Mouse (Mus musculus) olfactory bulb, adult 2 months (tissue): ENCODE results near the gene 1700056E22Rik.

Experiments
- CTCF ChIP-seq: fragments of 200-500 bp; IDR thresholded peaks from 2 replicates; pipeline ENCODE4 v1.5.1; 2012; ENCODE audit warnings: low read depth, mild to moderate bottlenecking, low read length, moderate library complexity; ENCODE audit not compliant: insufficient read depth
- POLR2A ChIP-seq: fragments of 200-500 bp; IDR thresholded peaks from 2 replicates; pipeline ENCODE4 v1.6.1; 2012; ENCODE audit warnings: mild to moderate bottlenecking, low read depth, low read length, moderate library complexity; ENCODE audit not compliant: insufficient read depth

DNA sequence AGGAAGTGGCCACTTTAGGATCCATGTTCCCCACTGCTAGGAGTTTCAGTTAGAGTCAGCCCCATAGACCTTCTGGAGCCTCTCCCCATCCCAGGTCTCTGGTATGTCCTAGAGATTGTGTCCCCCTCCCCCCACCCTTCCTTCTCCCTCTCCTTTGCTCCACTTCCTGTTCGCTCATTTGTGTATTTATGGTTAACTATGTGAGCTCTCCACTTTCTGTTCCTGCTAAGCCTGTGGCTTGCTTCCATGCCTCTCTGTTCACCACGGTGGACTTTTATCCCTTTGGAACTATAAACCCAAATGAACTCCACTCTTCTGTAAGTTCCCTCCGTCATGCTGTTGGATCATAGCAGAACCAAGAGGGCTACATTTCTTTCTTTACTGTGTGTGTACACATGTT lies 7.1 kb downstream of the 1700056E22Rik start:
- TF ChIP-seq CTCF (no peak), POLR2A (no peak)
